Mouse (Mus musculus): ENCODE results near the gene Olfr1054. TPM values are rescaled to one million over a fixed set of nuclear protein-coding genes. Genes with fewer than 3 reads are reported as not detected.

Olfr1054 gene
- not detected in 2 replicates for polyA plus RNA-seq (2012; rRNA removed)

DNA sequence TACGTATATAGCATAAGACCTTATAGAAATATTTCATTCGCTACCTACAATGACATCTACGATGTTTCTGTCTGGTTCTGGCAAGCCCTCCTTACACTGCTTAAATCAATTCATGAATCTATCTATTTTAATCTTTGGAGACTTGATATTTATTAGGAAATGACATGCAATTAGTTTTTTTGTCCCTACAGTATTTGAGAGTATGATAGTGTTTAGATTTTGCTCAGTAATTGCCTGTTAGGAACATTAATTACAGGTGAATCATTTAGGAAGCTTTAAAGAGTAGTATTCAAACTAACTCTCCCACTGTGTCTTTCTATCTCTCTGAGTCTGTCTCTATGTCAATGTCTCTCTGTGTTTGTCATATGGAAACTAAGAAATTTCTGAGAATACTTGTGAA, at the start of gene Olfr1054:
Gene Olfr1054 (minus strand): TSS at position 101 of the 400 bp plus-strand sequence.

DNA sequence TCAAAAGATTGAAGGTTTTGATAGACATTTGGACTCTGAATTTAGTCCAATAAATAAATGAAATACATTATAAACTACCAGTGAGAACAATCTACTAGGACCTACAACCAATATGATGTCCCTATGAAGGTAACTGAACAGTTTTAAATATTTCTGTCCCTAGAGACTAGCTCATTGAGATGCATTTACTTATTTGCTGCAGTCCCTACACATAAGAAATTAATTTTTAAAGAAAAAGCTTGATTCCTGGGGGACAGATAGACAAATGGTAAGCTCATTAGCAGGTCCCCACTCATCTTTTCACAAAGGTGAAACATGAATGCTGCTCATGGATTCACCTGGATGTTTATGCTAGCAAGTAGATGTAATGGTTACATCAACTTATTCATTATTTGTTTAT, 43.1 kb upstream of the Olfr1054 start, which contains the start of gene Olfr1057:
Gene Olfr1057 (minus strand): TSS at position 101 of the 400 bp plus-strand sequence.

DNA sequence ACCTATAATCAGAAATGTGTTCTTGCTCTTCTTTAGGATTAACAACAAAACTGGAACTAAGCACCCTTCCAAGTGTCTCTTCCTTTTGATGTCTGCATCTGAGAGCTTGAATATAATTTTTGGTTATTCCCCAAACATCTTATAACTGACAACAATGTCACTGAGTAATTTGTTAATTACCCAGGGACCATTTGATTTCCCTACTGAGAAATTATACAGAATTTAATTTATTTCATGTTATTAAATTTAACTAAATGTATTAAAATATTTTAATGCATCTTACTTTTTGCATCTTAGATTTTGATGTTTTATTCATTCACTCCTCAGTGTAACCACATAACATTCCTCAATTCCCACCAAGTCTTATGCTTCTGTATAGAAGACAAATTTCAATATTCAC, 27.1 kb upstream of the Olfr1054 start, which contains the start of gene Olfr1056:
Gene Olfr1056 (minus strand): TSS at position 101 of the 400 bp plus-strand sequence.

DNA sequence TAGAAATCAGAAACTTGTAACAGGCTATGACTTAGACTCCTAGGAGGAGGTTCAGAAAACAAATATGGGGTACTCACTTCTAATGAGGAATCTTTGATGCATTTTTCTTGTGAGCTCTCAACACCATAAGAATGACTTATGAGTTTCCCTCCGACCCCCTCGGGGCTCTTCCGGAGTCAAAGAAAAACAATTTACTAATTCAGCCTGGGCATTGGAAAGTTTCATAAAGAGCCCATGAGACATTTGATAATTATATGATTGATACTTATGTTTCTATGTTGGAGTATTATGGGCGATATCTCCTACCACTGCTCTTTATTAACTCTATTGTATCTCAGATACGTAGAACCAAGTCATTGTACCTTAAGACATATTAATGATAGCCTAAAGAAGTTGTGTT, 15.0 kb upstream of the Olfr1054 start, which contains the start of gene Olfr1055:
Gene Olfr1055 (minus strand): TSS at position 101 of the 400 bp plus-strand sequence.

DNA sequence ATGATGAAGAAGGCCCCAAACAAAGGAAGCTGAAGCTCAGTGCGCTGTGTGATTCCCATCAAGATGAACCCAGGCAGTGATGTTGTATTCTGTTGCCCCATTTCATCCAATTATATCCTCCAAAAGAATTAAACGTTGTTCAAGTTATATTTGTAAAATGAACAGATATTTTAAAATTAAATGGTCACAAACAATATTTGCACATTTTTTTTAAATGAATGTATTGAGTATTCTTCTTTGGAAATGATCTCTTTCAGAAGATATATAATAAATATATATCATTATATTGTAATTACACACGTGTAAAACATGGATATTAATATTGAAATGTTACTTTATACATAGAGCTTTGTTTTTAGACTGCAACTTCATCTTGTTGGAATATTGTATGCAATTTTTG, 20.0 kb downstream of the Olfr1054 start, which contains the start of gene Olfr1053:
Gene Olfr1053 (minus strand): TSS at position 101 of the 400 bp plus-strand sequence.

DNA sequence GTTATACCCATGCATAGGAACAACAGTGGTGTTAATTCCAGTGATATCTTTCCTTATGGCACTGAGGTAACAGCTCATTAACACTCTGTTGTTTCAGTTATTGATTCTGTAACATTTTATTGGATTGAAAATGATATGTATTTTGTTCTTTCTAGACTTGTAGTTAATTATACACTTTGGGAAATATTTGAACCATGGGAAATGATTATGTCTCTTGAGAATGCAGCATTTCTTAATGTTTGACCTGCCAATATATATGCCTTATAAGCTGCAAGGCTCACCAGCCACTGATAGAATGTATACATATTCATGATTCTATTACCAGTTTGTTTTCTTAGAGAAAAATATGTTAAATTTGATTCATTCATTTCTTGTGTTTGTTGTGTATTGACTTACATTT, 43.1 kb downstream of the Olfr1054 start, which contains the start of gene Olfr1052:
Gene Olfr1052 (plus strand): TSS at position 301 of the 400 bp plus-strand sequence.

Other genes with a start within 250 kb of the Olfr1054 start
- gene Olfr1037, start 248.0 kb downstream of the Olfr1054 start, polyA plus RNA-seq (2012; rRNA removed), result not detected in 2 replicates
- gene Olfr1039, start 199.5 kb downstream of the Olfr1054 start, polyA plus RNA-seq (2012; rRNA removed), result not detected in 2 replicates
- gene Olfr1040, start 188.7 kb downstream of the Olfr1054 start, polyA plus RNA-seq (2012; rRNA removed), result not detected in 2 replicates
- not detected in 2 replicates for gene Olfr1042, start 173.6 kb downstream of the Olfr1054 start, polyA plus RNA-seq (2012; rRNA removed)
- gene Olfr1043, start 167.9 kb downstream of the Olfr1054 start, polyA plus RNA-seq (2012; rRNA removed), result not detected in 2 replicates
- gene Olfr1044, start 157.6 kb downstream of the Olfr1054 start, polyA plus RNA-seq (2012; rRNA removed), result not detected in 2 replicates
- not detected in 2 replicates for gene Olfr52, start 149.8 kb downstream of the Olfr1054 start, polyA plus RNA-seq (2012; rRNA removed)
- gene Olfr1045, start 132.4 kb downstream of the Olfr1054 start, polyA plus RNA-seq (2012; rRNA removed), result not detected in 2 replicates
- gene Olfr1046, start 116.1 kb downstream of the Olfr1054 start, polyA plus RNA-seq (2012; rRNA removed), result not detected in 2 replicates
- not detected in 2 replicates for gene Olfr1047, start 104.0 kb downstream of the Olfr1054 start, polyA plus RNA-seq (2012; rRNA removed)
- gene Olfr1048, start 95.1 kb downstream of the Olfr1054 start, polyA plus RNA-seq (2012; rRNA removed), result not detected in 2 replicates
- gene Olfr1049, start 77.1 kb downstream of the Olfr1054 start, polyA plus RNA-seq (2012; rRNA removed), result not detected in 2 replicates
- not detected in 2 replicates for gene Olfr1051, start 56.3 kb downstream of the Olfr1054 start, polyA plus RNA-seq (2012; rRNA removed)
- not detected in 2 replicates for gene Olfr1052, start 43.0 kb downstream of the Olfr1054 start, polyA plus RNA-seq (2012; rRNA removed)
- not detected in 2 replicates for gene Olfr1053, start 20.1 kb downstream of the Olfr1054 start, polyA plus RNA-seq (2012; rRNA removed)
- not detected in 2 replicates for gene Olfr1055, start 14.9 kb upstream of the Olfr1054 start, polyA plus RNA-seq (2012; rRNA removed)
- not detected in 2 replicates for gene Olfr1056, start 27.0 kb upstream of the Olfr1054 start, polyA plus RNA-seq (2012; rRNA removed)
- not detected in 2 replicates for gene Olfr1057, start 43.0 kb upstream of the Olfr1054 start, polyA plus RNA-seq (2012; rRNA removed)
- gene Olfr1058, start 53.1 kb upstream of the Olfr1054 start, polyA plus RNA-seq (2012; rRNA removed), result not detected in 2 replicates
- gene Olfr1061, start 78.6 kb upstream of the Olfr1054 start, polyA plus RNA-seq (2012; rRNA removed), result not detected in 2 replicates
- not detected in 2 replicates for gene Olfr1062, start 91.3 kb upstream of the Olfr1054 start, polyA plus RNA-seq (2012; rRNA removed)
- not detected in 2 replicates for gene Olfr1065, start 115.2 kb upstream of the Olfr1054 start, polyA plus RNA-seq (2012; rRNA removed)
- gene Olfr1066, start 120.8 kb upstream of the Olfr1054 start, polyA plus RNA-seq (2012; rRNA removed), result not detected in 2 replicates
- gene Olfr228, start 152.0 kb upstream of the Olfr1054 start, polyA plus RNA-seq (2012; rRNA removed), result not detected in 2 replicates
- gene Olfr1076, start 173.0 kb upstream of the Olfr1054 start, polyA plus RNA-seq (2012; rRNA removed), result not detected in 2 replicates
- not detected in 2 replicates for gene Olfr1079, start 207.0 kb upstream of the Olfr1054 start, polyA plus RNA-seq (2012; rRNA removed)
- not detected in 2 replicates for gene Olfr1080, start 222.8 kb upstream of the Olfr1054 start, polyA plus RNA-seq (2012; rRNA removed)

All from liver, embryonic 14 days (tissue).